Mouse (Mus musculus) layer of hippocampus, adult 11-12 months (tissue): ENCODE data around the gene Gm20388.

ENCODE experiments used
- DNase-seq: peaks from one replicate; pipeline ENCODE4 v3.0.0; 2022; ENCODE audit warnings: low spot score

The Gm20388 gene

GRCm38 (mm10) chr8:120173195-120173594 is 262.6 kb downstream of the Gm20388 start:
- no peak for DNase-seq

GRCm38 (mm10) chr8:120174606-120175005 is 264.0 kb downstream of the Gm20388 start:
- no peak for DNase-seq

- no peak for DNase-seq
Observed at GRCm38 (mm10) chr8:120176605-120177004, 266.0 kb downstream of the Gm20388 start.

GRCm38 (mm10) chr8:120177318-120178123 is 266.9 kb downstream of the Gm20388 start, which contains the start of gene Fam92b:
TSS of gene Fam92b (minus strand) at chr8:120177466.
- DNase-seq, result peak; percentile 51

GRCm38 (mm10) chr8:120178124-120178514 is 267.5 kb downstream of the Gm20388 start:
- DNase-seq, result no peak

- DNase-seq, result peak; percentile 90
Observed at GRCm38 (mm10) chr8:120179027-120179431, 268.4 kb downstream of the Gm20388 start.

GRCm38 (mm10) chr8:120180445-120180970 is 269.9 kb downstream of the Gm20388 start:
- DNase-seq, result no peak

- DNase-seq, result no peak
Observed at GRCm38 (mm10) chr8:120181274-120181673, 270.6 kb downstream of the Gm20388 start.

- DNase-seq, result no peak
Observed at GRCm38 (mm10) chr8:120181861-120182414, 271.3 kb downstream of the Gm20388 start.

GRCm38 (mm10) chr8:120184366-120184765 is 273.7 kb downstream of the Gm20388 start:
- no peak for DNase-seq

GRCm38 (mm10) chr8:120184850-120185792 is 274.5 kb downstream of the Gm20388 start:
- no peak for DNase-seq

- no peak for DNase-seq
Observed at GRCm38 (mm10) chr8:120186454-120186853, 275.8 kb downstream of the Gm20388 start.

GRCm38 (mm10) chr8:120188510-120188909 is 277.9 kb downstream of the Gm20388 start:
- DNase-seq, result no peak

- DNase-seq, result no peak
Observed at GRCm38 (mm10) chr8:120189440-120189839, 278.8 kb downstream of the Gm20388 start.

GRCm38 (mm10) chr8:120190107-120190809 is 279.6 kb downstream of the Gm20388 start:
- DNase-seq, result no peak

GRCm38 (mm10) chr8:120190810-120191413 is 280.3 kb downstream of the Gm20388 start:
- DNase-seq, result peak; percentile 88

GRCm38 (mm10) chr8:120191633-120192032 is 281.0 kb downstream of the Gm20388 start:
- DNase-seq, result no peak

- no peak for DNase-seq
Observed at GRCm38 (mm10) chr8:120192118-120192517, 281.5 kb downstream of the Gm20388 start.

GRCm38 (mm10) chr8:120201351-120201750 is 290.7 kb downstream of the Gm20388 start:
- no peak for DNase-seq

- DNase-seq, result no peak
Observed at GRCm38 (mm10) chr8:120202546-120202945, 291.9 kb downstream of the Gm20388 start.

- DNase-seq, result no peak
Observed at GRCm38 (mm10) chr8:120204736-120205360, 294.2 kb downstream of the Gm20388 start.
